Mouse (Mus musculus) intestine, embryonic 16.5 days (tissue): ENCODE data around the gene Ccr1l1. TPM values are rescaled to one million over a fixed set of nuclear protein-coding genes. Genes with fewer than 3 reads are reported as not detected.

Experiments used
- ATAC-seq: fragments of 200-750 bp; cut with Nextera tagmentation; 2 replicates; pipeline ENCODE4 v1.8.0; 2017; ENCODE audit warnings: moderate TSS enrichment, moderate library complexity
- H3K27ac ChIP-seq: fragments of 300-500 bp; sonication (generic); 2 replicates; pipeline ENCODE4 v1.5.1; 2014; ENCODE audit warnings: mild to moderate bottlenecking, low read length
- H3K27me3 ChIP-seq: fragments of 300-500 bp; sonication (generic); replicated peaks from 2 replicates; pipeline ENCODE4 v1.6.1; 2014; ENCODE audit warnings: low read length, control low read depth, mixed read lengths; ENCODE audit not compliant: control insufficient read depth, insufficient read depth
- H3K36me3 ChIP-seq: fragments of 300-500 bp; sonication (generic); 2 replicates; pipeline ENCODE4 v1.6.1; 2014; ENCODE audit warnings: low read length, control low read depth; ENCODE audit not compliant: control insufficient read depth, insufficient read depth
- H3K4me1 ChIP-seq: fragments of 300-500 bp; sonication (generic); 2 replicates; pipeline ENCODE4 v1.6.1; 2014; ENCODE audit warnings: low read length, control low read depth, mixed read lengths; ENCODE audit not compliant: control insufficient read depth, insufficient read depth
- H3K4me2 ChIP-seq: fragments of 300-500 bp; sonication (generic); 2 replicates; pipeline ENCODE4 v1.6.1; 2014; ENCODE audit warnings: low read depth, low read length, control low read depth
- H3K4me3 ChIP-seq: fragments of 300-500 bp; sonication (generic); 2 replicates; pipeline ENCODE4 v1.5.1; 2014; ENCODE audit warnings: mild to moderate bottlenecking, low read length
- H3K9ac ChIP-seq: fragments of 300-500 bp; sonication (generic); 2 replicates; pipeline ENCODE4 v1.6.1; 2014; ENCODE audit warnings: low read depth, low read length
- H3K9me3 ChIP-seq: fragments of 300-500 bp; sonication (generic); 2 replicates; pipeline ENCODE4 v1.6.1; 2016; ENCODE audit warnings: low read length, control low read depth; ENCODE audit not compliant: control insufficient read depth
- WGBS: fragments of 180-500 bp; shearing (Covaris S2); extraction: QIAGEN DNeasy Blood & Tissue Kit; methylation state at CpG from one replicate; pipeline ENCODE4 v1.1.7; 2014; 5-methylcytosine and 5-hydroxymethylcytosine counted together
- polyA plus RNA-seq: library from polyadenylated mRNA; unstranded; fragments of >200 nt; fragmentation: Nextera tagmentation; extraction: Ambion mirVana; gene quantifications from 2 replicates; pipeline ENCODE4 v1.2.1, GENCODE M21; 2015

The Ccr1l1 gene
- polyA plus RNA-seq, 1 experiment from 2014 or later = not detected

DNA sequence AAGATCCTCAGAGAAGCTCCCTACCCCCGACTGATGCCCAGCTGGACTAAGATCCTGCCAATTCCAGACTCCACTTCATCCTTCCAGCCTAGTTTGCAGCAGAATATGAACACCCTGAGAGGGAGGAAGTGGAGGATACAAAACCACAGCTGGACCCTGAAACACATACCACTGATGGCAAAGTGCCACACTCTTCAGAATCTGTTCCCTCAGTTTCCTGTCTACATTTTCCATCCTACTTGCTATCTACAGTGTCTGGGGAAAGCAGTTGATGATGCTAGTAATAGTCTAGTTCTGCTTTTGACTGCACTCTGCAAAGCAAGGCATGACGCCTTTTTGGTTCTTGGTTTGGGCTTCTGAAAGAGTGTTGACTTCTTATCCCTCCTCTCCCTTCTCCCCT, 36.9 kb downstream of the Ccr1l1 start:
- Histone ChIP-seq H3K4me1 (no peaks in the 10 kb centered on the region), H3K27ac (no peak overlapping the region), H3K36me3 (no peaks in the 10 kb centered on the region), H3K9ac (no peak overlapping the region), H3K4me2 (no peak overlapping the region), H3K4me3 (no peak overlapping the region), H3K9me3 (no peaks in the 10 kb centered on the region), H3K27me3 (no peaks in the 10 kb centered on the region)
- no peak for ATAC-seq
- WGBS = 73% methylated on average over 2 of the region's 2 CpGs

GRCm38 (mm10) chr9:123940628-123941027, 37.6 kb downstream of the Ccr1l1 start:
- Histone ChIP-seq H3K27me3 (no peaks in the 10 kb centered on the region), H3K4me3 (no peak overlapping the region), H3K27ac (no peak overlapping the region), H3K4me2 (no peak overlapping the region), H3K9ac (no peak overlapping the region), H3K4me1 (no peaks in the 10 kb centered on the region), H3K36me3 (no peaks in the 10 kb centered on the region), H3K9me3 (no peaks in the 10 kb centered on the region)
- no peak for ATAC-seq

DNA sequence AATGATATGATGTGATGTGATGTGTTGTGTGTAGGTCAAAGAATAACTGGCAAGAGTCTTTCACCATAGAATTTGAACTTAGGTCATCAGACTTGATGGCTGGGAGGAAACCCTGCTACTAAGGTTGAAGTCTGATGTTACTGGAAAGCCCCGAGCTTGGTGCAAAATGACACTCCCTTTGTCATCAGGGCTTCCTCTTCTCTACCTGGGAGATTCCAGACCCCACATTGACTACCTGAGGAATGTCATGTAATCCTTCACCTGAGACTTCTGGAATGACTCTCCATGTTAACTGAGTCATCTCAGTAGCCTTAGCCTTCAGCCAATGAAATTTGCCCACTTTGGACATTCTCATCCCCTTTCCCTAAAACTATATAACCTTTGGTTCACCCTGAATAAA, 38.0 kb downstream of the Ccr1l1 start:
- H3K27me3 ChIP-seq = no peaks in the 10 kb centered on the region
- no peaks in the 10 kb centered on the region for H3K36me3 ChIP-seq
- ATAC-seq = no peak
- H3K4me3 ChIP-seq = no peak overlapping the region
- no peak overlapping the region for H3K9ac ChIP-seq
- 67% methylated on average over 1 of the region's 1 CpGs for WGBS
- H3K4me1 ChIP-seq = no peaks in the 10 kb centered on the region
- no peak overlapping the region for H3K27ac ChIP-seq
- no peak overlapping the region for H3K4me2 ChIP-seq
- no peaks in the 10 kb centered on the region for H3K9me3 ChIP-seq

GRCm38 (mm10) chr9:123937989-123938388, 40.2 kb downstream of the Ccr1l1 start:
- ATAC-seq = no peak
- 90% methylated on average over 2 of the region's 2 CpGs for WGBS
- H3K4me1 ChIP-seq = no peaks in the 10 kb centered on the region
- no peak overlapping the region for H3K9ac ChIP-seq
- H3K27me3 ChIP-seq = no peaks in the 10 kb centered on the region
- H3K9me3 ChIP-seq = no peaks in the 10 kb centered on the region
- H3K4me3 ChIP-seq = no peak overlapping the region
- H3K36me3 ChIP-seq = no peaks in the 10 kb centered on the region
- H3K27ac ChIP-seq = no peak overlapping the region
- H3K4me2 ChIP-seq = no peak overlapping the region

DNA sequence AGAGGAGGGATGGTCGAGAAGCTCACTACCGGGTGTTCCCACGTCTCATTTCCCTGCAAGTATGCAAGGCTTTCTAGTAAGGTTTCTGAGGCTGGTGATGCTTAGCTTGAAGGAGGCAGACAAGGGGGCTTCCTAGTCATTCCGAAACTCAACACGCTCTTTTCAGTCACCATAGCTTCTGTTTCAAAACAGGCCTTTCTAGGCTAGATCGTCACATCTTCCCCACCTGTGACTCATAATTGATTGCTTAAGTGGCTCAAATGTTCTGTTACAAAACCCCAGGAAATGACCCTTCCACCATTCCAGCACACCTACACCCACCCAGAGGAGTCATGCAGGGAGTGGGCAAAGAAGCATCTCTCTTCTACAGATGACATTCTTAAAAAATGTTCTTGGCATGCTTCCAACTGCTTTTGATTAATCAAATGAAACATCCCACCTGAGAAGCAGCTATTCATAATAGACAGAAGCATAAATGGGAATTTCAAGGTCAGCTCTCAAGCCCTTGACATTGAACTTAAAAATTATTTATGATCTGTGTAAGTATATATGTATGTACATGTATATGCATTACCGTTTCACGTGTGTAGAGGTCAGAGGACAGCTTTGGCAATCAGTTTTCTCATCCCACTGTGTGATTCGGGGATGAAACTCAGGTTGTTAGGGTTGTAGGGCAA, 41.5 kb downstream of the Ccr1l1 start:
- no peaks in the 10 kb centered on the region for H3K27me3 ChIP-seq
- H3K4me1 ChIP-seq = no peaks in the 10 kb centered on the region
- H3K4me2 ChIP-seq = no peak overlapping the region
- no peak overlapping the region for H3K4me3 ChIP-seq
- WGBS = 72% methylated on average over 9 of the region's 9 CpGs
- H3K9ac ChIP-seq = no peak overlapping the region
- no peaks in the 10 kb centered on the region for H3K9me3 ChIP-seq
- H3K27ac ChIP-seq = no peak overlapping the region
- no peaks in the 10 kb centered on the region for H3K36me3 ChIP-seq
- ATAC-seq = no peak

DNA sequence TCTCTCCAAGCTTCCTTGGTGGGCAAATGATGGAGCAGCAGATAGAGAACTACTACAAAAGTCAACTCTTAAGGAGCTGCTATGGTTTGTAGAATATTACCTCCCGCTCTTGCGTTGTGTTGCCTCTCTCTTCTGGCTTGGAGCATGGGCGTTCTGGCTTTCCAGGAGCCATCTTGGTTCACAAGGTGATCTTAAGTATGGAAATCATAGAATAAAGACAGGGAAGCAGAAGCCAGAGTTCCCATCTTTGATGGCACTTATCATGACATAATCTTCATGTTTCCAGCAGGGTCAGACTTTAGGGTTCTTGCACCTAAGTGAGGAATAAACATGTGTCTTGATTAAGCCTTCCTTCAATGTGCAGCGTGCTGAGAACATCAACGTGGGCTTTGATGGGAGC, 42.4 kb downstream of the Ccr1l1 start:
- H3K4me1 ChIP-seq = no peaks in the 10 kb centered on the region
- WGBS = 88% methylated on average over 5 of the region's 5 CpGs
- ATAC-seq = no peak

DNA sequence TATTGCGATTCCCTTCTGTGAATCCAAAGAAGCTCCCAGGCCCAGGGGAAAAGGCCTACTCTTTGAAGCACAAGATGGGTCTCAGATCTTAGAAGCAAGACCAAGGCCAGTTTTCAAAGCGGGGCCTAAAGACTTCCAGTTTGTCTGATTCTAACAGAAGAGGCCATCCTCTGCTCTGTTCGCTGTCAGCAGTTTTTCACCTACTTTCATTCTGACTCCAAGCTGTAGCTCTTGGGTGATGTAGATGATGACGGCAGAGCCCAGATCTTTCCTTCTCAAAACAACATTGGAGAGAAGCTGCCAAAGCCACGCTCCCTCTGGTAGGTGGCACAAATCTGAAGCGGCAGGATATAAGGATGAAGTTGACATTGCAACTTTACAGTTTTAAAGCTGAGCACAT, 42.9 kb downstream of the Ccr1l1 start:
- 93% methylated on average over 6 of the region's 6 CpGs for WGBS

More for the DNA sequence above, 42.4 kb downstream of the Ccr1l1 start:
- Histone ChIP-seq H3K27ac (no peak overlapping the region), H3K4me3 (no peak overlapping the region), H3K27me3 (no peaks in the 10 kb centered on the region), H3K4me2 (no peak overlapping the region), H3K36me3 (no peaks in the 10 kb centered on the region), H3K9ac (no peak overlapping the region), H3K9me3 (no peaks in the 10 kb centered on the region)

GRCm38 (mm10) chr9:123933716-123934445, 44.3 kb downstream of the Ccr1l1 start:
- no peak overlapping the region for H3K4me2 ChIP-seq
- no peaks in the 10 kb centered on the region for H3K27me3 ChIP-seq
- no peaks in the 10 kb centered on the region for H3K36me3 ChIP-seq
- H3K4me1 ChIP-seq = no peaks in the 10 kb centered on the region
- no peak overlapping the region for H3K27ac ChIP-seq
- WGBS = 87% methylated on average over 5 of the region's 5 CpGs
- H3K4me3 ChIP-seq = no peak overlapping the region
- ATAC-seq = no peak
- no peak overlapping the region for H3K9ac ChIP-seq
- no peaks in the 10 kb centered on the region for H3K9me3 ChIP-seq

More for the DNA sequence above, 42.9 kb downstream of the Ccr1l1 start:
- no peak overlapping the region for H3K27ac ChIP-seq
- no peak for ATAC-seq
- H3K9me3 ChIP-seq = no peaks in the 10 kb centered on the region
- H3K4me1 ChIP-seq = no peaks in the 10 kb centered on the region
- H3K9ac ChIP-seq = no peak overlapping the region
- no peaks in the 10 kb centered on the region for H3K27me3 ChIP-seq
- no peaks in the 10 kb centered on the region for H3K36me3 ChIP-seq
- H3K4me2 ChIP-seq = no peak overlapping the region
- H3K4me3 ChIP-seq = no peak overlapping the region

GRCm38 (mm10) chr9:123932911-123933675, 45.1 kb downstream of the Ccr1l1 start:
- Histone ChIP-seq H3K9ac (no peak overlapping the region), H3K9me3 (no peaks in the 10 kb centered on the region), H3K27me3 (no peaks in the 10 kb centered on the region), H3K4me1 (no peaks in the 10 kb centered on the region), H3K27ac (no peak overlapping the region), H3K36me3 (no peaks in the 10 kb centered on the region), H3K4me2 (no peak overlapping the region), H3K4me3 (no peak overlapping the region)
- WGBS = 92% methylated on average over 19 of the region's 19 CpGs
- ATAC-seq = no peak
